Mouse (Mus musculus) small intestine, adult 2 months (tissue): ENCODE measurements around the gene Stab1. TPM values are rescaled to one million over a fixed set of nuclear protein-coding genes. Genes with fewer than 3 reads are reported as not detected.

Experiments
- H3K27ac ChIP-seq: fragments of 200-500 bp; 2 replicates; pipeline ENCODE4 v1.5.1; 2012; ENCODE audit warnings: low read depth, low read length, control low read depth, inconsistent platforms; ENCODE audit not compliant: insufficient read depth
- H3K27me3 ChIP-seq: fragments of 200-500 bp; 2 replicates; pipeline ENCODE4 v1.6.1; 2012; ENCODE audit warnings: mild to moderate bottlenecking, moderate library complexity, low read length, inconsistent platforms; ENCODE audit not compliant: control insufficient read depth, insufficient read depth
- H3K36me3 ChIP-seq: fragments of 200-500 bp; 2 replicates; pipeline ENCODE4 v1.6.1; 2012; ENCODE audit warnings: mild to moderate bottlenecking, low read length, control low read depth, inconsistent platforms; ENCODE audit not compliant: control insufficient read depth, insufficient read depth
- H3K4me1 ChIP-seq: fragments of 200-500 bp; 2 replicates; pipeline ENCODE4 v1.6.1; 2012; ENCODE audit warnings: low read length, inconsistent platforms, mixed read lengths; ENCODE audit not compliant: control insufficient read depth, insufficient read depth, insufficient read length
- H3K4me3 ChIP-seq: fragments of 200-500 bp; 2 replicates; pipeline ENCODE4 v1.5.1; 2012; ENCODE audit warnings: low read depth, mild to moderate bottlenecking, control low read depth, inconsistent platforms, low read length, moderate library complexity
- CTCF ChIP-seq: fragments of 200-500 bp; IDR thresholded peaks from 2 replicates; pipeline ENCODE4 v1.5.1; 2012; ENCODE audit warnings: low read depth, mild to moderate bottlenecking, control low read depth, inconsistent platforms, low read length, moderate library complexity, mixed read lengths; ENCODE audit not compliant: insufficient replicate concordance, insufficient read length; ENCODE audit errors: extremely low read depth
- POLR2A ChIP-seq: fragments of 200-500 bp; IDR thresholded peaks from 2 replicates; pipeline ENCODE4 v1.6.1; 2012; ENCODE audit warnings: low read depth, mild to moderate bottlenecking, control low read depth, inconsistent platforms, low read length, moderate library complexity
- WGBS: fragments of 180-500 bp; shearing (Covaris S2); methylation state at CpG from one replicate; pipeline ENCODE4 v1.1.7; 2018; 5-methylcytosine and 5-hydroxymethylcytosine counted together
- polyA plus RNA-seq: library from polyadenylated mRNA; depleted of rRNA; stranded (reverse); fragments of >200 nt; gene quantifications from 2 replicates; pipeline ENCODE4 v1.2.3, GENCODE M21; 2012

Stab1 gene
- polyA plus RNA-seq, 1 experiment: 65.4 TPM

- H3K27ac ChIP-seq: no peak overlapping the region
- no peak overlapping the region for H3K4me3 ChIP-seq
- no peak for TF ChIP-seq CTCF
- H3K36me3 ChIP-seq: no peaks in the 10 kb centered on the region
- H3K4me1 ChIP-seq: peaks cover 6% of the 10 kb centered on the region; the same call in 1 of the 2 replicates
- WGBS: 92% methylated on average over 6 of the region's 6 CpGs
- H3K27me3 ChIP-seq: no peaks in the 10 kb centered on the region
These were observed 43.4 kb upstream of the Stab1 start for GRCm38 (mm10) chr14:31211854-31212253.

GRCm38 (mm10) chr14:31209133-31209557 is 40.7 kb upstream of the Stab1 start:
- 90% methylated on average over 4 of the region's 4 CpGs for WGBS

GRCm38 (mm10) chr14:31208084-31208483 is 39.6 kb upstream of the Stab1 start, which contains the start of gene Tnnc1:
Gene Tnnc1, plus strand, starts transcription at chr14:31208312.
- H3K36me3 ChIP-seq: peaks cover 6% of the 10 kb centered on the region
- no peak within 1 kb of the TSS for H3K27ac ChIP-seq
- H3K27me3 ChIP-seq: no peaks in the 10 kb centered on the region
- H3K4me1 ChIP-seq: peaks cover 13% of the 10 kb centered on the region; the same call in 1 of the 2 replicates
- 82% methylated on average over 2 of the region's 2 CpGs for WGBS
- no peak for TF ChIP-seq POLR2A
- TF ChIP-seq CTCF: no peak
- H3K4me3 ChIP-seq: peak within 1 kb of the TSS; percentile 98

More at GRCm38 (mm10) chr14:31209133-31209557, 40.7 kb upstream of the Stab1 start:
- Histone ChIP-seq H3K36me3 (no peaks in the 10 kb centered on the region), H3K4me3 (no peak overlapping the region), H3K27ac (no peak overlapping the region), H3K27me3 (no peaks in the 10 kb centered on the region), H3K4me1 (peaks cover 13% of the 10 kb centered on the region; the same call in 1 of the 2 replicates)
- TF ChIP-seq CTCF (no peak), POLR2A (no peak)

DNA sequence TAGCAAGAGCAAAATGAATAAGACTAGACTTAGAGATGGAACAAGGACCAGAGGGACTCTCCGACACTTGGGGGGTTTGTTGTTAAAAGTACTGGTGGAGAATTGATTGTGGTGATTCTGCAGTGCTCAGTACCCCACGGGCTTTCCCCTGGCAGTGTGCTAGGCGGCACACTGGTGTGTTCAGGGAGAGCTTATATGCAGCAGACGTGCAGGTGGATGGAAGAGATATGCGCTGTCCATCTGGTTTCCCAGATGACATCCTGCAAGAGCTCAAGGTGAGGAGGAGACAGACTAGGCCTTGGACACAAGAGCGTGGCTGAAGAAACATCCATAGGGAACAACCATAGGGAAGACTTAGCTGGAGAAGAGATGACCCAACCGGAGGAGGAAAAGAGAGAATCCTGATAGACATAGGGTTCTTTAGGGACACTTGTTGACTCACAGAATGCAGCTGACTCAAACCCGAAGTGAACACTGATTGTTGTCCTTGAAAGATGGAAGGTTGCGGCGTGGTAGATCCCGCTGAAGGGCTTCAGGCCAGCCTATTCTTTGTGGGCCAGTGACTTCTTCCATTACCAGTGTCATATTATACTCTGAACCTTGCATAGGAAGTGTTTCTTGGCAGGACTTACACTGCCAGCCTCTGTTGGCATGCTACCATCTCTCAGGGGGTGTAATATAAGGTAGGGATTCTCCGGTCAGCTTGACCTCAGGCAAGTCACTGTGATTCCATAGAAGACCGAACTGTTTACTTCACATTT is 38.8 kb upstream of the Stab1 start:
- Histone ChIP-seq H3K4me3 (peak overlapping the region; percentile 98), H3K4me1 (peaks cover 13% of the 10 kb centered on the region; the same call in 1 of the 2 replicates), H3K27ac (peak overlapping the region; percentile 10; the same call in 1 of the 2 replicates), H3K27me3 (no peaks in the 10 kb centered on the region), H3K36me3 (peaks cover 11% of the 10 kb centered on the region)
- no peak for TF ChIP-seq POLR2A
- no peak for TF ChIP-seq CTCF
- 58% methylated on average over 13 of the region's 13 CpGs for WGBS

DNA sequence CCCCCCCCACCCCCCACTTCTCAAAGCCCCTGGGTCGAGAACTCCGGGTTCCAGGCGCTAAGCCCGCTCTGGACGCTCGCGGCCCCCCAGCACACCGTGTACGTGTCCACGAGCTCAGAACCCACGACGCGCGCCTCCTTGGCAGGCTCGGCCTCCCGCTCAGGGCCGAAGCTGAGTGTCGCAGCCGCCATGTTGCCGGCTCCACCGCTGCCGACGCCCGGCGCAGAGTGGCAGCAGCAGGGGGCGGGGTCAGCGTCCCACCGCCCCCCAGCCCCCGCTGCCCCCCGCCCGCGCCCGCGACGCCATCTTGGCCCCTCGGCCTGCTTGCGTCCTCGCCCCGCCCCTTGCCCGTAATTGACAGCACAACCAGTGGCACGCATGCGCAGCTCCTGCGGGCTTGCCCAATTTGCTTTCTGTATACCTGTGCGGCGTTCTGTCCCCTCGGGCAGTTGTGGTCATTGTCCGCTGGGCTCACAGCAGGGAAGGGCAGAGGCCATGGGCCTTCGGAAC is 38.1 kb upstream of the Stab1 start:
- Histone ChIP-seq H3K4me1 (peaks cover 13% of the 10 kb centered on the region; the same call in 1 of the 2 replicates), H3K4me3 (peak overlapping the region; percentile 98), H3K27ac (peak overlapping the region; percentile 68), H3K27me3 (no peaks in the 10 kb centered on the region), H3K36me3 (peaks cover 15% of the 10 kb centered on the region)
- under 1% methylated on average over 46 of the region's 48 CpGs for WGBS
- TF ChIP-seq POLR2A (peak; percentile 50; the same call in 1 of the 2 replicates), CTCF (no peak)

GRCm38 (mm10) chr14:31205562-31206467 is 37.4 kb upstream of the Stab1 start:
- Histone ChIP-seq H3K4me3 (peak overlapping the region; percentile 98), H3K4me1 (peaks cover 13% of the 10 kb centered on the region; the same call in 1 of the 2 replicates), H3K27me3 (no peaks in the 10 kb centered on the region), H3K27ac (peak overlapping the region; percentile 68), H3K36me3 (peaks cover 17% of the 10 kb centered on the region)
- TF ChIP-seq POLR2A (no peak; the same call in 1 of the 2 replicates), CTCF (no peak)
- under 1% methylated on average over 39 of the region's 39 CpGs for WGBS
